Mouse (Mus musculus): ENCODE measurements at regions not wholly inside any gene's neighbourhood (a gene's known extent, or its start where the extent isn't known, plus 50 kb on each side); places are given as distances from the start of the nearest gene placed in this dataset.

GRCm38 (mm10) chr8:31314692-31315358, 2113.7 kb upstream of the 5930422O12Rik start:
- DNase-seq (ENCODE audit: low spot score in 2 of 2), result no peak

DNA sequence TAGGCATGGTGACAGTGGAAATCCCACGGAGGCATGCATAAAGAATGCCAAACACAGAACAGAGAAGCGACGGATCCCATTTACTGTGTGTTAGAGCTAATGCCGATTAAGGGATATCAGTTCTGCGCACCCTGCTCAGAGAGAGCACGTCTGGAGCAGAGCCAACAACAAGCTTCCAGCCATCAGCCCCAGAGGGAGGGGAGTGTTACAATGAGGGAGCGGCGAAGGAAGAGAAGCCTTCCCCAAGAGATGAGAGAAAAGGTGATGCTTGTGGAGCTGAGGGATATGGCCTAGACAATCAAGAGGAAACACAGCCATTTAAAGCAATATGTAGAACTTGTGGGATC, 2113.2 kb upstream of the 5930422O12Rik start:
- DNase-seq (ENCODE audit: low spot score in 2 of 2), result no peak

- DNase-seq (ENCODE audit: low spot score in 2 of 2), result no peak
Measured at GRCm38 (mm10) chr8:31333545-31334297, 2094.8 kb upstream of the 5930422O12Rik start.

DNA sequence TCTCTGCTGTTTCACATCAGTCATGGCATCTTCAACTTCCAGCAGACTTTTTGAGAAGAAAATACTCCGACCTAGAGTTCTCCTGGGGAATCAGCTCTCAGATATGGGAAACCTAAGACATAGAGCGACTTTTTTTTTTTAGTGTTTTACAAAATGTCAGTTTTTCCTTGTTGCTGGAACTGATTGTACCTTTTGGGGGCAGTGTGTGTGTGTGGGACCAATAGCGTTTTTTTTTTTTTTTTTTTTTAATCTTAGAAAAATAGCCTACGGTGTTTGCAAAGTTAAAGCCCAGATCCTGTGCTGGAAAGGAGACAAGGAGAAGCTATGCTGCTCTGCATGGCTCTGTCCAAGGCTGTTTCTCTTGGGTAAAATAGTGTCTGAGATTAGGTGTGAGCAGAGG, 2080.0 kb upstream of the 5930422O12Rik start:
- no peak for DNase-seq (ENCODE audit: low spot score in 2 of 2)

DNA sequence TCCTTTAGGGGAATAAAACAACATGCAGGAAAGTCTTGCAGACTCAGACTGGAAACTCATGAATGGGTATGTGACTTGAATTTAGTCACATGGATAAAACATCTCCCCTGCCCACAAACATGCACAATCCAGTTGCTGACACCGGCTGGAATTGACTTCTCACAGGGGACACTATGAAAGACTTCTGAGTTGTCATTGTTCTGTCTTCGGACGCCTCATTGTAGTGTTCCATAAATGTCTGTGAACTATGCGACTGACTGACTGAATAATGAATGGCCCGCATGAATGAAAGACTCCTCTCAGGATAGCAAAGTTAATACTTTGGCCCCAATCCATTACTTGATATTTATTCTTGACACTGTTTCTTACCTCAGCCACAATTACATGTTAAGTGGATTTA, 2058.9 kb upstream of the 5930422O12Rik start:
- no peak for DNase-seq (ENCODE audit: low spot score in 2 of 2)

DNA sequence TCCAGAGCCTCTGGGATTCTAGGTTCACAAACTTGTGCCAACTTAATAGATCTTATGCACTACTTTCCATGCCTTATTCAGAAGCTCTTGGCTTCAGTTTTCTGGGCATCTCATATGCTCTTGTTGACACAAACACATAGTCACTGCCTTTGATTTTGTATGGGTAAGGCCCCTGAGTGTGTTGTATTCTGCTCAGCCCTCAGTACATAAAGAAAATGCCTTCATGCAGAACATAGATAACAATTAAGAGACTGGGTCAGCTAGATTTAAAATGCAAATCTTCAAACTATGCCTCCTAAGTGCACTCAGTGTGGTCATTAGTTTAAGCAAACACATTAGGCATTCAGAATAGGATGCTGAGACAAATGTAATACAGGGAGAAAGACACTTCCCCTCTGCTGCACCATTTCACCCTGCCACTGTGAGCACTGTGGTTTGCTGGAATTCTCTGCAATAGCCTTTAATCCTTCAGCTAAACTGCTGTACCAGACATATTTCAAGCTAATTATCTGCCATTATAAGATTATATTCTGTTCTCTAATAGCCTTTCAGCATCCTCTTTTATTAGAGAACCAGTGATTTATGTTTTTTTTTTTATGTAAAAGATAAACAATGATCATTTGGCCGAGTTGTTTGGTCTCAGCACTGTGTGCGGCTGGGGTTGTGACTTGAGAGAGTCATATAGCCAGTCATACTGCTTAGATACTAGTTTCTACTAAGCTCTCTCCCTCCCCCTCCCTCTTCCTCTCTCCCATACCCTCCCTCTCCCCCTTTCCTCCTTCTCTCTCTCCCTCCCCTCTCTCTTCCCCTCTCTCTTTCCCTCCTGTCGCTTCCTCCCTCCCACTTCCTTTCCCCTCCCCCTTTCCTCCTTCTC, 2058.1 kb upstream of the 5930422O12Rik start:
- no peak for DNase-seq (ENCODE audit: low spot score in 2 of 2)

DNA sequence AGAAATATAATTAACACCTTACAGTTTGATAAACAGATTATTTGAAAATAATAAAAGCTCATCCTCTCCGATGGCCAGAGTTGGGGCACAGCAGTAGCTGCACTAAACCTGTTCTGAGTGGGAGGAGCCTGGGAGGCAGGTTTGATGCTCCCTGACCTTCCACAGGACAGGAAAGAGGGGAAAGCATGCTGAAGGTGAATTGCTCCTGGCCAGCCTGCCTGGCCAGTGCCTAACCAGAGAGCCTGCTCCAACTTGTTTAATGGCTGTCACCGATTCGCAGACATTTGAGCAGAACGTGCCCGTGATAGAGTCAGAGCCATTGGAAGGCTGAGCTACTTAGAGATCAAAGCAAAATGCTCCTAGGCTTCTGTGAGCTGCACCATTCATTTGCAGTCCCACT, 2056.9 kb upstream of the 5930422O12Rik start:
- no peak for DNase-seq (ENCODE audit: low spot score in 2 of 2)

GRCm38 (mm10) chr8:31372397-31372796, 2056.1 kb upstream of the 5930422O12Rik start:
- no peak for DNase-seq (ENCODE audit: low spot score in 2 of 2)

DNA sequence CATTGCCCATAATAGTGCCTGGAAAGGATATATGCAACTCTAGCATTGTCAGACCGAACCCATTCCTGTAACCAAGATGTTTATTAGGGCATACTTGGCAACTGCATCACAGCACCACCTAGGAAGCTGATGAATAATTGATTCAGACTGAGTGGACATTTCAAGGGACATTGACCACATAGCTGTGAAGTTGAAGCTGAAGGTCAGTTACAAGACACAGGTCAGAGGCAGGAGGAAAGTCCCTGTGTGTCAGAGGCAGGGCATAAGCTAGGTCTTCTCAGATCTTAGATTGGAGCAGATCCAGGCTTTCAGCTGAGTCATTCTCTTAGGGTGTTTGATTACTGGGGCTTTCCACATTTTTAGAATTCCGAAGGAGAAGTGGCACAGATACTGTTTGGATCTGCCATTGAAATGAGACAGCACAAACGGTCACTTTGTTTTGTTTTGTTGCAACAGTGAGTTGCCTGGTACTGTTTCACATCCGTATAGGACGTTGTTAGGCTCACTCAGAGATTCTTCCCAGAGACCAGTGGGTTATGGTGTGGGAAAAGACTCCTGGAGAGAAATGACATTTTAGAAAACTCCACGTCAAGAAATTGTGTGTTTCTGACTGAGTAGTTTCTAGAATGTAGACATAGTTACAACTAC, 2055.2 kb upstream of the 5930422O12Rik start:
- no peak for DNase-seq (ENCODE audit: low spot score in 2 of 2)

- no peak for DNase-seq (ENCODE audit: low spot score in 2 of 2)
Measured at GRCm38 (mm10) chr8:31377698-31378334, 2050.7 kb upstream of the 5930422O12Rik start.

GRCm38 (mm10) chr8:31404811-31405210, 2023.7 kb upstream of the 5930422O12Rik start:
- no peak for DNase-seq (ENCODE audit: low spot score in 2 of 2)

GRCm38 (mm10) chr8:31422241-31422640, 2006.3 kb upstream of the 5930422O12Rik start:
- DNase-seq (ENCODE audit: low spot score in 2 of 2), result no peak

GRCm38 (mm10) chr8:31427706-31428105, 2000.8 kb upstream of the 5930422O12Rik start:
- DNase-seq (ENCODE audit: low spot score in 2 of 2), result peak in 1 of 2 experiments; percentile 6

- DNase-seq (ENCODE audit: low spot score in 2 of 2), result no peak
Measured at GRCm38 (mm10) chr8:31436445-31437191, 1991.9 kb upstream of the 5930422O12Rik start.

- DNase-seq (ENCODE audit: low spot score in 2 of 2), result no peak
Measured at GRCm38 (mm10) chr8:31444834-31445233, 1983.7 kb upstream of the 5930422O12Rik start.

DNA sequence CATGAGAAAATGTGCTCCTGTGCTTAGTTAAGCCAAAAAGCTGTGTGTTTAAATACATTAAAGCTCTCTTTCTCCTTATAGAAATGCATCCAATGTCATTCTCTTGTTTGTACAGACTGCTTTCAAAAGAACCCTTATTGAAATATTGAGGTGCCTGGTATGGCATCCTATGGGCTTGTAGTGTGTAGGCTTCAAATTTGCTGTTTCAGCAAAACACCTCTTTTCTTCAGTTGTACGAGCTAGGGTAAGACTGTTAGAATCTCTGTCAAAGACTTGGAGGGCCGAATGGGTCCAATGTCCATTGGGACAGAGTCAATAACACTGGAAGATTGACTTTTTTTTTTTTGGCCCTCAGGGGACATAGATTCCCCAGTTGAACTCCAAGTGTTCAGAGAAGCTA, 1980.5 kb upstream of the 5930422O12Rik start:
- DNase-seq (ENCODE audit: low spot score in 2 of 2), result no peak

DNA sequence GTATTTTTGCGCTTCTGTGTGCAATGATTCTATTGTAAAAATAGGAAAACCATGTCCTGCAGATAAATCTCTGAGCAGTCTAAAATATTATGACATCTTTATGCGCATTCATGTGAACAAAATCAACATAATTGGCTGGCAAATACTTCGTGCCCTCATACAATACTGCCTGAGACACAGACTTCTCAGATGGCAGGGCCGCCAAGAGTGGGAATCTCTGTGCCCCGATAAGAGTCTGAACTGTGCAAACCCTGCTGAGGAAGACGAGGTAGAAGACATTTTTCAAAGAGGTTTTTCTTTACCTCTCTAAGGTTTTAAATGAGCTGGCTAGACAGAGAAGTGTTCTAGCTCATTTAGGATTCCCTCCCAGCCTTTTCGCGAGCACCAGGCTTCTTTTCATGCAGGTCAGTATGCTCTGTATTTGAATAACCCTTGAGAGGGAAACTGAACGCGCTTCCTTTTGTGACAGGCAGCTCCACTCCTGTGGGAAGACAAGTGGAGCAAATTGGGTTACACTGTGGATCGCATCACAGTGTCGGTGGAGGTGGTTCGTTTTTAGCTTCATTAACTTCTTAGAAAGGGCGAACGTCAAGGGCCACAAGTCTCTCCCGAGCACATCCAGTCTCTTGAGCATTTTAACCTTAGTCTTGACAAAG, 1973.6 kb upstream of the 5930422O12Rik start:
- no peak for DNase-seq (ENCODE audit: low spot score in 2 of 2)

- peak in 1 of 2 experiments; percentile 5 for DNase-seq (ENCODE audit: low spot score in 2 of 2)
Measured at GRCm38 (mm10) chr8:31460349-31460748, 1968.2 kb upstream of the 5930422O12Rik start.

Measured in left cerebral cortex, adult 9 months (tissue).